Mouse (Mus musculus) lung, postnatal 10 days (tissue): ENCODE results near the gene Gm10985.

Source experiments
- DNase-seq: peaks from one replicate; pipeline ENCODE4 v3.0.0; 2021

The Gm10985 gene

DNA sequence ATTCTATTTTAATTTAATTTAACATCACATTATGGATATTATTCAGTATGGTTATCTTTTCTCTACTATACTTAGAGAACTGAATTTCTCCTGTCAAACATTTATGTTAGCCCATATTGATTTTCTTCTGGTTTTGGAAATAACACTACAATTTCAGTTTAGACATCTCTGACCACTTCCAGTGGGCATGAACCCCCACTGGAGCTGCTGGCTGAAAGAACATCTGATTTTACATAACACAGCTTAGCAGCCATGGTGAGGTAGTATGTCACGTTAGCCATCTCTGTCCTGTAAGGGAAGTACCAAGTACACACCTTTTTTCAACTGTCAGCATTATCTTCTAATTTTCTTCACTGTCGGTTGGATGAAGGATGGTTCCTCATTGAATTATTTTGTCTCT, at the start of gene Gm10985:
Gene Gm10985 (plus strand): TSS at position 301 of the 400 bp plus-strand sequence.
- no peak for DNase-seq

DNA sequence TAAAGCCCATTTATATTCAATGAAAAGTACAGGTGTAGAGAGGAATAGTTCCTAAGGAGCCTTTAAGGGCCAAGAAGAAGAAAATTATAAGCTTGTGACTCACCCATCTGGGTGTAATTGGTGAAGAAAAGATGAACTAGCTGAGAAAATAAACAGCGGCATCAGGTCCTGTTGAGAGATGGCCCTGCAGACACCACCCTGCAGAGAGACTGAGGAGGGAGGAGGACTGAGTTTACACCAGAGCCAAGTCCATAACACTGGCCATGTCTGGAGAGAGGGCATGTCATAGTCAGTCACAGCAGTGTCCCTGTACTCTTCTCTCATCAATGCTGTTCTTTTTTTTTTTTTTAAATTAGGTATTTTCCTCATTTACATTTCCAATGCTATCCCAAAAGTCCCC, 48.0 kb upstream of the Gm10985 start:
- DNase-seq, result no peak

DNA sequence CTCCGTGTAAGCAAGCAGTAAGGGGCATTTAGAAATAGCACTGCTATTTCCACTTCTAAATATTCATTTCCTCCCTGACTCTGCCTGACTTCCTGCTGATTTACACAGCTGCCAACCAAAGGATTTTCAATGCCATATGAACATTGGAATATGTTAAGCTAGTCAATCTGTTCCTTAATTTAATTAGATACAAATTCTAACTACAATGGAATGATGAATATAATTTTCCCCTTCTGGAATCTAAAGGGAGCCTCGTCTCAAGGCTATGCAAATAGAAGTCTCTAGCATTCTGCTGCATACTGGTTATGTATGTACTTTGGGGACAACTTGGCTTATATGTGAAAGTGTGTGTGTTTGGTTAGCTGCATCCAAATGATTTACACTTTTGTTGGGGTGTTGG, 45.2 kb upstream of the Gm10985 start:
- no peak for DNase-seq

DNA sequence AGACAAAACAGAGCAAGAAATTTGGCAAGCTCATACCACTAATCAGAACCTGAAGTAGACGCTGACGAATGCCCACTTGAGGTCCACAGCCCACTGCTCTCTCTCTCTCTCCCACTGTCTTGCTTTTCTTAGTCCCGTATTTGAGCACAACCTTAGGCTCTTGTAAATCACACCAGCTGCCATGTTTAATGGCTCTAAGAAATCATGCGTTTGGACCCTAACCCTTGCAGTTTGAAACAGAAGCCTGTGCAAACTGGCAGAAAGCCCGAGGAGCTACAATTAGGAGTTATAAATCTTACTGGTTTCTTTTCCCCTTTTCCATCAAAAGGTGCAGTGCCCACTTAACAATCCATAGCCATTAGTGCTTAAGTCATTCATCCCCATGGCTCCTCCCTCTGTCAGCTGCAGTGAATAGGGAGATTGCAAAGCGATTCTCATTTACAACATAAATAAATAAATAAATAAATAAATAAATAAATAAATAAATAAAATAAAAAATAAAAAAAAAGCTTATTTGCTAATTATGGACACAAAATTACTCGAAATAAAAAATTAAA, 31.4 kb upstream of the Gm10985 start:
- no peak for DNase-seq

DNA sequence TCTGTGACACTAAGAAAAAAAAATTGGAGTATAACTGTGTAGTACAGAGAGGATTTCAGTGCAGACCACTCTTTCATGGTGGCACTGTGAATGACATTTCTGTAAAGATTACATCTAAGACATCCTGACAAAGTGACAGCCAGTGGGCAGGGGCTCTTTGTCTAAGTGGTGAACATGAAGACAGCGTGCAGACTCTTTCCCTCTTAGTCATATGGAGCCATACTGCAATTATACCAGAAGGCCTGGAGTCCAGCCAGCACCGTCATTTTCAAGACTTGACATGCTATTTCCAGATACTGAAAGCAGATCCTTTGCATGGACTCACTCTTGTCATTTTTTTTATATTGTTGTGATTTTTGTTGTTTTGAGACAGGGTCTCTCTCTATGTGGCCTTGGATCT, 10.6 kb upstream of the Gm10985 start:
- no peak for DNase-seq

DNA sequence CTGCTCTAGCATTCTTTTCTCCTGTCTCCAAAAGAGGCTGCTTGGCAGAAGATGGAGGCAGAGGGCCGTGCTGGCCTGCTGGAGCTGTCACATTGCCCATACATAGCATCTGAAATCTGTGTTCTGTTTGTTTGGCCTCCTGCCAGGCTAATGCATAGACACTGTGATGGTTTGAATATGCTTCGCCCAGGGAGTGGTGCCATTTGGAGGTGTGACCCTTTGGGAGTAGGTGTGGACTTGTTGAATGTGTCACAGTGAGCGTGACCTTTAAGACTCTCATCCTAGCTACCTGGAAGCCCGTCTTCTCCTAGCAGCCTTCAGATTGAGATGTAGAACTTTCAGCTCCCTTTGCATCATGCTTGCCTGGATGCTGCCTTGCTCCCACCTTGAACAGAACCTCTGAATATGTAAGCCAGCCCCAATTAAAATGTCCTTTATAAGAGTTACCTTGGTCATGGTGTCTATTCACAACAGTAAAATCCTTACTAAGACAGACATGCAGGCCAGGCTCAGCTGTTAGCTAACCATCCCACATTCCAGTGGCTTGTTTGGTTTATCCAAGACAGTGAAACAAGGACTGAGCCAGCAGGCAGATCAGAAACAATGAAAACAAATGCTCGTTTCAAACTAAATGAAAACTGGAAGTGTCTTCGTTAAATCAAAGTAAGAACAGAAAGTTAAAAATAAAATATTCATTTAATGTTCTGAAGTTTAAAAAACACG, 1.5 kb downstream of the Gm10985 start:
- DNase-seq, result no peak

DNA sequence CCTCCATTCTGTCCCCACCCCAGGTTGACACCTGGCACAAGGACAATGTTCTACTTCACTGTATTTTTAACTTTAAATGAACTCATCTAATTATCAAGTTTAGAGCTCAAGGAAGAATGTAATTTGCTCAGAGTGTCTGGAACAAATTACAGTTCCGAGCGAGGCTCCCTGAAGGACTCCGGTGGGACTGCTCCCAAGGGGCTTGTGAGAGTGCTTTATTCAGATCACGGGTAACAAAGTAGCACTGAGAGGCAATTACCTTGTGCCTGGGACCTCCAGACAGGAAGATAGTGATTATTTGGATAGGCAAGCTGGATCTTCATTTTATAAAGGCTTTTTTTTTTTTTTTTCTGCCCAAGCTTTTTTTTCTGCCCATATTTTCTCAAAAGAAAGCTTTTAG, 2.8 kb downstream of the Gm10985 start:
- no peak for DNase-seq

DNA sequence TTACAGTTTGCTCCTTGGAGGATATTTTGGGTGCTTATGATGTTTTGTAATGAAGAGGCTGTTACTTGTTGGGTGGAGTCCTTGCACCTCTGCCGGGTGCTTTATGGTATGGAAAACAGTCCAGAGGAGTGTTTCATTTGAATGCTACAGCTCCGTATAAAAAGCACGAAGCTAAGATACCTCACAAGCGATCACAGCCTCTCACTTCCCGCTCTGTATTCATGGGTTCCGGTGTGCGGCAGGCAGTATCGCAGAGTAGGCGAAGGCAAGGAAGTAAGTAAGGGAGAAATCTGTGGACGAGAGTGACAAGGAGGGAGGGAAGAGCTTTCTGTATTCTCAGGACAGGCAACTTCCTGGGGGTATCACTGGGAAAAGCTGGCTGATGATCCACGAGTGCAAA, 3.4 kb downstream of the Gm10985 start:
- no peak for DNase-seq

DNA sequence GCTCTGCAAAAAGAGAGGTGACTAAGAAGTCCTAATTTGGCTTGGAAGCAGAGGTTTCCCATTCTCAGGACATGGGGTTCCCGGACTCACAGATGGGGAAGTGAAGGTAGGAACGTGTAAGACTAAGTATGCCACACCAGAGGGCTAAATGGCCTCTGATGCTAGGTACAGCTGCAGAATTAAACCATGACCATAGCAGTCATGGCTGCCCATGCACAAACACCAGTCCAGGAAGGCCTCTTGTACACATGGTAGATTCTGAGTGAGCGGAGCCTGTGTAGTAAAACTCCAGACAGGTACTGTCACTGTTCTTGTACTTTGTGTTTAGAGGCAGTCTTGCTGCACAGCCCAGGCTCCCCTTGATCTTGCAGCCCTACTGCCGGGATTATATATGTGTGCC, 9.4 kb downstream of the Gm10985 start:
- no peak for DNase-seq

DNA sequence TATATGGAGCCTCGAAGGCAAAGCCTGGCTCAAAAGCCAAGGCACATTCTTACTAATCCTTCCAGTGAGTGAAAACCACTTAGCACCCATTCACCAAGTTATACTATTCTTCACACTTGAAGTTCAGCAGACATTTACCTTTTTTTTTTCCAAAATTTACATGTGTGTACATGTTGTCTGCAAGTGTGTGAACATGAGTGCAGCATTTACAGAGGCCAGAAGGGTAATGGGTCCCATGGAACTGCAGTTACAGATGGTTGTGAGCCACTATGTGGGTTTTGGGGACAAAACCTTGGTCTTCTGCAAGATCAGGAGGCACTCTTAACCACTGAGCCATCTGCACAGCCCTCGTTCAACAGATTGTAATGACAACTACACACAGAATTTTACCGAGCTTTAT, 9.9 kb downstream of the Gm10985 start:
- no peak for DNase-seq

DNA sequence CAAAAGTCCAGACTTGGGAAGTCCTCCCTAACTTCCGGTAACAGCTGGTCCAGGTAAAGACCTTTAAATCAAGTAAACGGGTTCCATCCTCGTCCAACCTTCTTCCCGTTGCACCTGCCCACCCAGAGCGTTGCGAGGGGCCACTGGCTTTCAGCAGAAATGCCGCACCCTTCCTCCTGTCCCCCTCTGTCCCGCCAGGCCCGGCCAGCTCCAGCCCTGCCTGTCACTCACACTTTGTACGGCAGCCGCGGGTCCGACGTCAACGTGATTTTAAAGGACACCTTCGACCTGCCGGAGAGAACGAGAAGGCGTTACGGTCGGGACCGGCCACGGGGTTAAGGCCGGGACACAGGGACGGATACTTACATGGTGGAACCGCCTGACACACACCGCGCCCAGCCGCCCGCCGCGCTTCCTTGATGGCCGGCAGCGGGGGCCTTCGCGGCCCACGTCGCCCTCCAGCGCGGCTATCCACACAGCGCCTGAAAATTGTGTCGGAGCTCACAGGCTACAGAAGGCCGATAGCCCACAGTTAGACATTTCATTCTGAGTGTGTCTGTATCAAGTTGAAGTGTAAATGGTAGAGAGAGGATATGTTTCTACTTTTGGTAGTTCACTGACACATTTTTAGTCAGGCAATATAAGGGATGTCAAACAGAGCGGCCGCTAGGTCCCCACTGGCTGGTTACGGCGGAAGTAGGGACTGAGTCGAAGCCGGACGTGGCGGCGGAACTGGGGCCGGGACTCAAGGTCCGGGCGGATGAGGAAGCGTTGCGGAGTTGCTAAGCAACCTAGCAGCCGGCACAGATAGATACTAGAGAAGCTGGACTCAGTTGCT, 18.7 kb downstream of the Gm10985 start, which contains the start of gene Ufm1:
Gene Ufm1 (minus strand): TSS at position 448 of the 838 bp plus-strand sequence.
- DNase-seq, result peak; percentile 95

DNA sequence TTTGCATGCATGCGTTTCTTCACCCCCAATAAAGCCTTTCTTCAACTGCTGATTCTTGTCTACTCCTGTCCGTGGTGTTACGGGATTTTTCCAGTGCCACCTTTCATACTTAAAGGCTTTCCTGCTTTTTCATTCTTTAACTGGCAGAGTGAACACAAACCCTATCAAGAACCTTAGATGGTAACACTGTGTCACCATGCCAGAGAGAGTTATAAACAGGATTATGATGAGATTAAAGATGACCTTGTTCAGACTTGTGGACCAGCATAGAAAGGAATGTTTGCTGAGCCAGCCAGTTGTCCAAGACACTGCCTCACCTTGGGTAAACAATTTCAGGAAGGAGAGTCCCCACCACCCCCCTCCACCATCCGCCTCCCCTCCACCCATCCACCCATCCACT, 23.3 kb downstream of the Gm10985 start:
- DNase-seq, result no peak

DNA sequence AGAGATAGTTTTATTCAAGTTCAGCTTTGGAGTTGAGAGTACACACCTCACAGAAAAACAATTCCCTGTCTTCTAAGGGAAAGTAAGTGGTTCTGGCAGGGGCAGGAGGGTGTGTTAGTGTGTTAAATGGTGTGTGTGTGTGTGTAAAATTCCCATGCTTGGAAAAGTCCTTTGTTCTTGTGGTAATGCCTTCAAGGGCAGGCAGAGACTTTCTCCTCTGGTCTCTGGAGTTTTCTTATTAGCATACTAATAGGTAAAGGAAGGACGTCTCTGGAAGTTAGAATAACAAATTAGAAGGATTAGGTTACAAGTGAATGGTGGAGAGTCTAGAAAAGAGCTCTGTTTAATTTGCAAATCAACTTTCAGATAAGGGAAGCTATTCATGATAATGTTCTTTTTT, 24.4 kb downstream of the Gm10985 start:
- no peak for DNase-seq

DNA sequence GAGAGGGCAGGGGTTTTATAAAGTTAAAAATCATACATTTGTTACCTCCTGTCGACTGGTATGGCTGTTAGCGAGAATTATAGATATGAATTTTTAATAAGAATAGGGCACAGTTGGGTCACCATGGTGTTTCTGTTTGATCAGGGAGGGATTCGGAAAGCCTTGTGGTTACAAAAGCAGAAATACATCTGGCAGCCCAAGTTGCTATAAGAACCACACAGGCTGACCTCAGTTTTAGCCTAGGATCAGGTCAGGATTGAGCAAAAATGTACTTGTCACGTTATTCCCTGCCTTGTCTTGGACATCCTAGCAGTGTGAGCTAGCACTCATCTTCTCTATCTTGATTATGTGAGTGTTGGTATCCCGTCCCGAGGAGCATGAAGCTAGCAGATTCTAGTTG, 25.6 kb downstream of the Gm10985 start:
- no peak for DNase-seq

DNA sequence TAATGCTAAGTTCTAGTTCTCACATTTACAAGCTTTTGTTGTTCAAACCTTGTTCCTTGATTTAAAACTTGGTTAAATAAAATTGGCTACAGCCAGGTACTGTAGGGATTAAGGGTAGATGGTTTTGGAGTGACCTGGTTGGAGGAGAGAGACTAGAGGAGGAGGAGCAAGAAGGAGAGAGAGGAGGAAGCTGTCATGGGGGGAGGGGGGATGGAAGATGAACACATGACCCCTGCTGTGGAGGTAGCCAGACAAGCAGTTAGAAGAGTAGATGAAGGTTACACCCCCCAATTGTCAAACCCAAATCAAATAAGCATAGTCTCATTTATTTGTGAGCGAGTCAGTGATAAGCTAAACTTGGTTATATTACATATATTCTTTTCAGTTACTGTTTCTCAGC, 26.7 kb downstream of the Gm10985 start:
- DNase-seq, result no peak

DNA sequence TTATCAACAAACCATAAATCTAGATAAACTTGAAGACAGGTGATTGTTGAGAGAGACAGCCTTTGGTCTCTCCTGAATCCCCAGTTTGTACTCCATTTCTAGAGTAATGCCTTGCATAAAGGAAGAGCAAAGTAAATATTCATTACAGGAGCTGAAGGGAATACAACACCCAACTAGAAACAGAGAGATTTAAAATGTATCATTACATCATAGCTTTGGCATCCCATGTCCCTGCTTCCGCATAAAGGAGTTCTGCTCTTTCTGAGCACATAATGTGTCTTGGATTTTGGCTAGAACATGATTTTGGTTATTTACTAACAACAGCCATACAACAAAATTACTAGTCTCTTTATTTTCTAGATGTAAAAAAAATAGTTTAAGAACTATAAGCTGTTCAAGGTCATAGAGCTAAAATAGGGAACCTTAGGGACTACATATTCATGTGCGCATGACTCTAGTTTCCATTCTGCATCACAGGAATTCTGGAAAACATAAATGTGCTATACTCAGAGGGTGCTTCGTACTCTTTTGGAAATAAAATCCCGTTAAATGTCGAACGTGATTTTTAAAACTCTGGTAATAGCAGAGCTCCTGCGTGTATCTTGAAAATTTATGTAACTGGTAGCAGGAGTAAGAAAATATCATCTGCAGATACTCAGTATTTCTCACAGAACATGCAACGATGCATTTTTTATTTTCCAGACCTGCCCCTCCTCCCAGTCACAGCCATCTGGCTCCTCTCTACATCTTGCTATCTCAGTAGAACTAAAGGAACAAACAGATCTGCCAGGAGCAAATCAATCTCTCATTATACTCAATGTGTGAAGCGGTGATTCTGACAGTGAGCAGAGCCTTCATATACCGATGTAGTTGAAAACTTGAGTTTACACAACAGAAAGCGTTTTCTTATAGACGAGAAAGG, 46.0 kb downstream of the Gm10985 start:
- DNase-seq, result peak; percentile 1
